Mouse (Mus musculus): ENCODE results near the gene Taf1a. TPM values are rescaled to one million over a fixed set of nuclear protein-coding genes. Genes with fewer than 3 reads are reported as not detected.
"Not testable (repeated sequence)": the region's sequence is repeated elsewhere in the genome, so short reads cannot be mapped to it uniquely, and the experiment has no call there.

Gene Taf1a
- total RNA-seq (2021) (10 to 100 TPM; 18.3 to 18.6 TPM), polyA plus RNA-seq (2012; rRNA removed) (3.1 TPM in 2 replicates)
- long read RNA-seq, partial matches to known transcripts, result 0 of 1 reads
- long read RNA-seq, other reads (novel, unspliced or antisense), result 1 of 1 reads

DNA sequence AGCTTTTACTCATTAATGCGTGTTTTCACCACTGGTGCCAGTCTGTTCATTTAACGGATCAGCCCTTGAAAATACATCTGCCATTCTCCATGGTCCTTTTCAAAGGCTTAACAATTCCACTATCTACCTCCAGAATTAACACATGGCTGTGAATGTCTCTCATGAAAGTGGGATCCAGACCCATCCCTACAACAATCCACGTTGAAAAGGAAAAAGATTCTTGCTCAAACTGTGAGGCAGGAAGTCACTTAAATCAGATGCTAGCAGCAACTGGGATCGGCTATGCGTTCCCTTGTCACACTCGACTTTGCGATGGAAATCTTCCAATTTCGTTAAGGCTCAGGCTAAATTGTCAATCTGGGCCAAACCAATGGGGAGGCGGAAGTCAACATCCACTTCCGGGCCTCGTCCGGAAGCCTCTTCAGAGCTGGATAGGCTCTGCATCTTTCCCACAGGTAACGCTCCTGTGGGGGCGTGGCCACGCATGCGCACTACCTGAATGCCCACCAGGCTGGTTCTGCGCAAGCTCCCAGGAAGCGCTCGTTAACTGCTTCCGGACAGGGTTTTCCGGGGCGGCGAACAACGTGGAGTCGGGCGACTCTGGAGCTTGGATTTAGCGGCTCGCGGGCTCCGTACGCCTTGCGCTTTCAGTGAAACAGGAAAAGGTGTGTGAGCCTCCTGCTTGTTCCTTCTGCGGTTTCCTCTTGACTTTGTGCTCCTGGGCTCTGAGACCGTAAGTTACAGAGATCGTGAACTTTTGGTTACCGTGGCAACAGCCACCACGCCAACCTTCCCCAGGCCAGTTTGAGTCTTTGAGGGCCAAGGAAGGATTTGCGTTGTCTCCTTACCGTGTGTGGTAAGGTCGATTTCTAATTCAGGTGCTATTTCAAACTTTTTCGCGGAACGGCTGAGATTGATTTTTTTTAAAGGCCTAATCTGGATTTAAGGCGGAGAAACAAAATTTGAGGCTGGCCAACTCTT lies at the start of gene Taf1a:
Gene Taf1a, plus strand, starts transcription at position 556 of the 981 bp plus-strand sequence.
- DNase-seq, result peak; percentile 94

DNA sequence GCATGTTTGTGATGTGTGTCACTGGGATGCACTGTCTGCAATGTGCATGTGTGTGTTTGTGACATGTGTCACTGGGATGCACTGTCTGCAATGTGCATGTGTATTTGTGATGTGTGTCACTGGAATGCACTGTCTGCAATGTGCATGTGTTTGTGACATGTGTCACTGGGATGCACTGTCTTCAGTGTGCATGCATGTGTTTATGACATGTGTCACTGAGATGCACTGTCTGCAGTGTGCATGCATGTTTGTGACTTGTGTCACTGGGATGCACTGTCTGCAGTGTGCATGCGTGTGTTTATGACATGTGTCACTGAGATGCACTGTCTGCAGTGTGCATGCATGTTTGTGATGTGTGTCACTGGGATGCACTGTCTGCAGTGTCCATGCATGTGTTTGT lies 45.9 kb upstream of the Taf1a start:
- not testable (repeated sequence) for DNase-seq

DNA sequence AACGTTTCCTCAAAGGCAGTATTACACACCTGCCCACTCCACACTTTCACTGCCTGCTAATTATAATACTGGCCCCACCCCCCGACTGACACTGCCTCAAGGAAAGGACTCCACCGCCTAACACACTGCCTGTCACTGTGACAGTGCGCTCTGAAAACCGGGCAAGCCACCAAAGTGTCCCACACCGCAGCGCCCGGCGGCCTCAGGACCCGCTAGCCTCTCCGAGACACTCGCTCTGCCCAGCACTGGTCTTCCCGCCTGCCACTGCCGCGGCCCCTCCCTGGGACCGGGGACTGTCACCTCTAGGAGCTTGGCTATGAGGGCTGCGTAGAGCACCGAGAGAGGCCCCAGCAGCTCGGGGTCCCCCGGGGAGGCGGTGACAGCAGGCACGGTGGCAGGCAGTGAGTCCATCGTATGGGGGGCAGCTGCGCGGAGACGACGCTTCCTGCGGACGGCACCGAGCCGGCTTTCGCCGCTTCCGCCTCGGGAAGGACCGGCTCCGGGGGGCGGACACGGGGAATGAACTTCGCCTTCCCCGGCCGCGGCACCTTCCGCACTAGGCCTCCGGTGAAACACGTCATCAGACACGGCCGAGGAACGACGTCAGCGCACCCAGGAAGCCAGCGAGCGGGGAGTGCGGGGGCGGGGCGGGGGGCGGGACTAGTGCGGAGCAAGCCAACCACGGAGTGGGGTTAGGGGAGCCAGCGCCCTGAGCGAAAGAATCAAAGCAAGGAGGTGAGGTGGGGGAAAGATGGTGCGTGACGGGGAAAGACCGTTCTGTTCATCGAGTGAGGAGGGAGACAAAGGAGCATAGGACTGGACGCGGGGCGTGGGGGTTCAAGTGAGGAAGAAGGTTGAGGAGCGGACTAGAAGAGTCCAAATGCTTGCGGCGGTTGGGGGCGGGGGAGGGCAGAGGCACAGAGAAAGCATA lies 43.6 kb upstream of the Taf1a start:
- peak; percentile 93 for DNase-seq

DNA sequence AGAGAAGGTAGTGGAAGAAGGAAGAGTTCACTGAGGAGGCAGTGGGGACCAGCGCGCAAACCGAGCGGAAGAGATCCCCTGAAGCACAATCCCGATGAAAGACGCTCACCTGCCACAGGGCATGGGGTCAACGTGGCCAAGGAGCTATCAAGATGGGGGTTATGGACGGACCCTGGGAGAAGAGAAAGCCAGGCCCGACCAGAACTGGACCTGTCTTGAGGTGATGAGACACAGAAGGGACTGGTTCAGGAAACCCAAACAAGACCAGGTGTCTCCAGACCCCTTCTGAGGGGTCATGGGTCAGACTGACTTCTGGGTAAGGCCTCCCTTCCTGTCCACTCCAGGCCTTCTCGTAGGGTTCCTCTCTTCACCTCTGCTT lies 43.0 kb upstream of the Taf1a start:
- DNase-seq, result no peak

DNA sequence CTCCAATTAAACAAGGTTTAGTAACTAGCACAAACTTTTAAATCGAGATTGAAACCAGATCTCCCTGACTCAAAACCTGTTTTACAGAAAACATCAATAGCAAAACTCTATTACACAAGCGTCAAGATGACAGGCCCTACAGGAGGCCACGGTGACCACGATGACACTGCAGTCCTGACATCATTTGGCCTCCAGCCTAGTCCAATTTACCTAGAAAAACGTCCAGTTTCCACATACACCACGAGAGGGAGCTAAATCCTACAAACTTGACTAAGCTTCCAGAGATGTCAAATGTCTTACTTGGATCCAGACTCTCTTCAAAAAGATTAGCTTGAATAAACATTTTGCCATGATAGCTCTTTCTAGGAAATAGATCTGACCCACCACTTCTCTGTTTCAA lies 38.9 kb upstream of the Taf1a start:
- DNase-seq, result peak; percentile 82

DNA sequence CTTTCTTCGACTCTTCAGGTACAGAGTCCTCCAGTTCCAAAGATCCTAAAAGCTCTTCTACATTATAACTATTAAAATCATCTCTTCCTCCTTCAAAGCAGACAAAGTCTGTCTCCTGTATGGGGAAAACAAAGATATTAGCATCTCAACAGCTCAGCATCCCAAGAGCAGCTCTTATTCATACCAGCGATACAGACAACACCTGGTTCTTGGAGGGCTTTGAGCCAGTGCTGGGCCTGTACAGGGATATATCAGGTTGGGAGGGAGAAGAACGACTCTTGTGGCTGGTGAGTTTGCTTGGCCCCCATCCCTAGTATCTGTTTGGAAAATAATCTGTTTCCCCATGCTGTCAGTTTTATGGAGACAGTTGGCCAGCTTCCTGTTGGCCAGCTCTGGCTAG lies 29.9 kb upstream of the Taf1a start:
- DNase-seq, result no peak

DNA sequence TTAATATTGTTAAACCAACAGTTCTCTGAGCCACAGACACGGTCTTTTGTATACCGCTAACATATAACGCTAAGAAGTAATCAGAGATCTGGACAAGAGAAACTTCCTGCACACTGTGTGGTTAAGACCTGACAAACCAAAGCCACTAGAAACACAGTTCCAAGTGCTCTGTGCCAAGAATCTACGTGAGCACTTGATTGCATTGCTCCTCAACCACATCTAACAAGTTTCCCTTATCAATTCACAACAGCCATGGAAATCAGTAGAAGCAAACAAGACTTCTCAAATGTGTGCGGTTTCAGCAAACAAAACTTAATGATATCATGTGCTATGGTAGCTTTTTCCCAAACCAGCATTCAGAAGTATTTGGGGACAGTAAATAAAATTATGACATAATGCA lies 26.5 kb upstream of the Taf1a start:
- DNase-seq, result no peak

DNA sequence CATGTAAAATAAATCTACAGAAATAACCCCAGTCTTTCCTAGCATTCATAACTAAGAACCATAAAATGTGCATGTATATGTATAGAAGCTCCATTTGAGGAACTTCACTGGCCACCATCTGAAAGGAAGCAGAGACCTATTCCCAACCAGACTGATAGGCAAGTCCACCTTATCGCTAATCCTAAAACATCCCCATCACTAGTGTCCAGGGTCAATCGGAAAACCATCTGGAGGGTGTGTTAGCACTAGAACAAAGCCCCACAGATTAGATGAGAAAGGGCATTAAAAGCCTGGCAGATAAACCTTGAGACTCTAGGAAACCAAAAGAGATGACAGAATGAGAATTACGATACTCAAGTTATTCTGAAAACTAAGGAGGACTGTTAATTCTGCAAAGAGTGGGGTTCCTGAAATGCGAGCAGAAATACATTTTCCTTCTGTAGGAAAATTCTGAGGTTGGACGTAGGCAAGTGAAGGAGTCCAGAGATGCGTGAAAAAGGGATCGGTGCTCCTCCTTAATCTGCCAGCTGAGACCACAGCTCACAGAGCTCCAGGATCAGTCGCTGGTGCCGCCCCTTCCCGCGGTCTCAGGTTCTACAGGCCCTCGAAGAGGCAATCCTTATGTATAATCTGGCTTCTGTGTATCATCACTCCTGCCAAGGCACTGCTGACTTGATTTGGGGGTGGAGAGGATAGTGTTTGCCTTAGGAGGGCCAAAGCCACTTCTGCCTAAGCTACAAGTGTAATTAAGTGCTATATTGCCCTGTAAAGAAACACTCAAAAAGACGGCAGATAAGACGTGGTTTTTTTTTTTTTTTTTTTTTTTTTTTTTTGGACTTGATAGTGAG lies 25.8 kb upstream of the Taf1a start:
- DNase-seq, result no peak

DNA sequence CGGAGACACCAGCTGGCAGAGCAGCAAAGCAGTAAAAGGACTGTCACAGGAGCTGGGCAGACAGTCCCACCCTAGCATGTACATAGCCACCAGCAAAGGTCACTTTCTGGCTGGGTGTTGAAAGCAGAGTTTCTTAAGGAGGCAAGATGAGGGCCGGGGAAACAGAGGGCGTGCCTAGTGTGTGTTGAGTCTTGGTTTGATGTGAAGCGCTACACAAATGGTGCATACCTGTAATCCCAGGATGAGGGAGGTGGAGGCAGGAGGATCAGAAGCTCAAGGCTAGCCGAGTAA lies 25.3 kb upstream of the Taf1a start:
- no peak for DNase-seq

DNA sequence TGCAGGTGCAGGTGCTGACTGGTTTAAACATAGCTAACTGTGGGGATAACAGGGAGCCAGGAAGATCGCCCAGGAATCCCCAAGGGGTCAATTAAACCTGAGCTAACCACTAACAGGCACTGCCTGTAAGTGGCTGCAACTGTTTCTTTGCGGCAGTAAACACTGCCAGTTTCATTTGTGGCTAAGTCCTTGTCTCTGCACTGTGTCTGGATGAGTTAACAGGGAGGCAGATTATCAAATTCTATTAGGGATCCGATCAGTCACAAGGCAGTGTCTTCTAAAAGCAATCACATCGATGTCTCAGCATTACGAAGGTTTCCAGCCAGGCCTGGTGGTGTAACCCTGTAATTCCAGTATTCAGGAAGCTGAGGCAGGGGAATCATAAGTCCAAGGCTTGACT lies 22.4 kb upstream of the Taf1a start:
- DNase-seq, result no peak

DNA sequence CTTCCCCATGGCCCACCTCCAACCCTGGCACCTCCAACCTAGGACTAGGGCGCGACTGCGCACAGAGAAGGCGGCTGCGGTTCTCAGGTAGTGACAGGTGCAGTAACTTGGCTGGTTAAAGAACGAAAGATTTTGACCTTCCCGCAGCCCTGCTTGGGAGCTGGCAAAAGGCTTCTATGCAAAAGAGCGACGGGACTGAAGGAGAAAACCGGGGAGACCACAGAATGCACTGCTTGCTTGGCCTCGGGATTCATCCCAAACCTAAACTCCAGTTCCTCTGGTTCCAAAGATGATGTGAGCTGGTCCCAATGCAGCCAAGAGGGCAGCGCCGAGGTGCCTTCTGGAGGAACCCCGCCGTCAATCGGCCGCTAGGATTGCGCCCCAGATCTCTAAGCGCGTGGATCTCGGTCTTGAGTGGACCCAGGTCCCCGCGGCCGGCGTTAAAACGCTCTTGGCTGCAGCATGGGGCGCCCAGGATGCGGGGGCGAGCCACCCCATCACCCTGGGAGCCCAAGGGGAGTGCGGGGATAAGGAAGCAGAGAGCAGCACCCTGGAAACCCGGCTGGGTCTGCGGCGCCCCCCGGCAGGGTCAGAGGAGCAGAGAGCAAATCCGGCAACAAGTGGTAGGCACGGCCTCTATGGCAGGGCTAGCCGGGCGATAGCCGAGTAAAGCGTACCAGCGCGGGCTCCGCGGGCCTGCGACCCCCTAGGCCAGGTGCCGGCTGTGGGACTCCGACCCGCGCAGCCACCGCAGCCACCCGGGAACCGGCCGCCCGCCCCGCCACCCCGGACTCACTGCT lies 20.0 kb upstream of the Taf1a start:
- no peak for DNase-seq

DNA sequence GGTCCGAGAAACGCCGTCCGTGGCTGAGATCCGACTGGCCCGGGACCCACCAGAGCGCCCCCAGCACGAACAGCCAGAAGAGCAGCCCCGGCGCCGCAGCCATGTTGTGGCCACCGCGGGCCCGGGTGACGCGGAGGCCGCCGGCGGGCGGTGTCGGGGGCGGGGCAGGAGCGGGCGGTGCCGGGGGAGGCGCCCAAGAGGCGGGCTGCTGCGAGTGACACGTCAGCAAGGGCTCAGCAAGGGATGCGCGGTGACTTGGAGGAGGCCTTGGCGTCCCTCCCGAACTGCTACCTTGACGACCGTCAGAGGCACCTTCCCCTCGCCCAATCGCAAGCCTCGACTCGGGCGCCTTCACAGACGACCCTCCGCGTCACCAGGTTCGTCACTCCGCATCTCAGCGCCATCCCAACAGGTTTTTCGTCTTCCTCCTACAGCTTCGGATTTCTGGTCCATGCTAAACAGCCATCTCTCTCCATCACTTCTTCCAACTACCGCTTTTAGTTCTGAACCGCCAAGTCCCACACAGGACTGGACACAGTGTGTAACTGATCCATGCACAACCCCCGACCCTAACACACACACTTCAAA lies 19.3 kb upstream of the Taf1a start, which contains the start of gene Mia3:
Gene Mia3, minus strand, starts transcription at position 127 of the 588 bp plus-strand sequence.
- DNase-seq, result peak; percentile 97

DNA sequence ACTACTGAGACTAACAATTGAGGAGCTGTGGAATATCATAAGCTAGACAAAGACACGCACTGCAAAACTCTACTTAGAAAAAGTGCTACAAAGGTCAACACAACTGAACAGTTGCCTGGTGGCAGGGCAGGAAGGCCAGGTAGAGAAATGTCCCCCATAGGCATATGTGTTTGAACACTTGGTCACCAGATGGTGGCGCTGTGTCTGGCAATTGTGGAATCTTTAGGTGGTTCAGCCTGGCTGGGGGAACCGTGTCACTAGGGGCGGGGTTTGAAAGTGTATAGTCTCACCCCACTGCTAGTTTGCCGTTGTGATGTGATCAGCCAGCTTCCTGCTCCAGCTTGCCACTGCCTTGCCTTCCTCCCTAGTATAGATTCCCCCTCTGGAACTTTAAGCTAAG lies 14.1 kb upstream of the Taf1a start:
- no peak for DNase-seq

DNA sequence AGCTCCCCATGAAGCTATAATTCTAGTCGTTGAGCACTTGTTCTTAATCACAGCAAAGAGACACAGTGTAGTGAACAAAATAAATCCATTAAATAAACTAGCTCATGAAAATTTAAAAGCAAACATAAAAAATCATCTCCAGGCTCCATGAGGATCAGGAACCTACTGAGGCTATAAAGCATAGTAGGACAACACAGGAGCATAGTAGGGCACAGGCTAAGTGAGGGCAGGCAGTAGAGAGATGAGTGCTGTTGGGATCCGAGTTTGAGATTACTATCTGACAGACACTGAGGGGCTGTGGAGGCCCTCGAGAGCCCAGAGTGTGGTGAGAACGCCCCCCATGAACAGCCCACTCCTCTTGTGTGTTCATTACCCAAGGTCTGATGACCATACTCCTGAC lies 11.7 kb upstream of the Taf1a start:
- DNase-seq, result no peak

DNA sequence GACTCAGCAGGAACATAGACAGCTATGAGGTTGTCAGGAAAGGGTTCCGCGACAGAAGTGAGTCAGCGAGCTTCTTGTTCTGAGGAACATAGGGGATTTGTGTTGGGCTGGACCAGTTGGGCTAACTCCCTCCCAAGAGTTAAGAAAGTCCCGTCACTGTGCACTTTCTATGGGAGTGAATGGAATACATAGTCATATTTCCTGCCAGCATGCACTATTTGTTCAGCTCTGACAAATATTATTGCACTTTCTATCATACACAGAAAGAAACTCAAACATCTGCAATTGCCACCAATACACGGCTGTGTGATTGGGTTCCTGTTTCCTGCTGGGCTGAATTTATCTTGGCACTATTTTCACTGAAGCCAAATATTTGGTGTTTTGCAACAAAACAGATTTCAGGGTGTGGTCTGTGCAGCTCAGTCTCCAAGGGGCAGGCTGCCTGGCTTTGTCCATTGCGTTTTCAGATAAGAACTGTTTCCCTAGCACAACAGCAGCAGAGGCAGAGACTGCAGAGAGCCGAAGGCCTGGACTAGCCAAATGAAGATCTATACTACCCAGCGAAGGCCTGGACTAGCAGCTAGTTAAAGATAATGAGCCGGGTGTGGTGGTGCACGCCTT lies 10.3 kb upstream of the Taf1a start:
- DNase-seq, result peak; percentile 21

DNA sequence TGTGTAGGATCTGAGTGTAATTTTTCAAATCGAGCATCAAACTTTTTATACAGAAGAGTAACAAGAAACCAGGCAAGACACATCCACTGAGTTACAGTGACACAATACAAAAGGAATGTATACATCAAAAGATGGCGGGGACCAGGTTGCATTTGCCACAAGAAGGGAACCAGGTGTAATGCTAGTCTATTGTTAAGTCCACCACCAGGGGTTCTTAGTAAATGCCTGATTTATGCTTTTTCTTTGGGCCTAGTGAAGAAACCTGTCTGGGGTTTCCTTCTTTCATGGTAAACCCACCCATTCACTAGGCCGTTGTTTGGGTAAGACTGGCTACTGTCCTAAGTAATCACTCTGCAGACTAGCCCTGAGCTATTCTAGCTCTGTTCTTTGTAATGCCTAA lies 9.4 kb upstream of the Taf1a start:
- not testable (repeated sequence) for DNase-seq

DNA sequence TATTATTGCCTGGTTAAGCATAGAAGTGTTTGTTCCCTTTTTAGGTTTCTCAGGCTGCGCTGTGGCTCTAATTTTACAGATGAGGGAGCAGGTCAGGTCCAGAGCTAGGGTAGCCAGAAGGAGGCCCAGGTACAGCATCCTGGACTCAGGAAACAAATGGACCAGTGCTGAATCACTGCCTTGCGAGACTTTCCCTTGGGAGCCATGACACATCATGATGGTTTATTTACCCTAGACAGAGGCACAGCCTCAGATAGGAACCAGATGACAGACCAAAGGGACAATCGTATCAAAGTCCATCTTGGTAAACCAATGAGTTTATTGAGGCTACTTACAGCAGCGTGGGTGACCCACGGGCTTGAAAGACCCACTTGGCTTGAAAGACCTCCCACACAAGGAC lies 7.0 kb upstream of the Taf1a start:
- no peak for DNase-seq

DNA sequence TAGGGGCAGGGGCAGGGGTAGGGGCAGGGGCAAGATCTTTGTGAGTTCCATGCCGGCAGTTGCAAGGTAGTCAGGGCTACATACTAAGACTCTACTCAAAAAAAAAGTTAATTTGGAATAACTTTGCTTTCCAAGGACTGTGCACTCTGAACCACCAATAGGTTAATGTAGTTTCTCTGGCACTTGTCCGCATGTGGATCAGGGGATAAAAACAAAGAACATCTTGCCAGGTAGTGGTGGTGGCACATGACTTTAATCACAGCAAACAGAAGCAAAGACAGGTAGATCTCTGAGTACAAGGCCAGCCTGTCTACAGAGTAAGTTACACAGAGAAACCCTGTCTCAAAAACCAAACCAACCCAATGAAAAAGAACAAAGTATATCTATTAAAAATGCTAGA lies 6.2 kb upstream of the Taf1a start:
- DNase-seq, result no peak

DNA sequence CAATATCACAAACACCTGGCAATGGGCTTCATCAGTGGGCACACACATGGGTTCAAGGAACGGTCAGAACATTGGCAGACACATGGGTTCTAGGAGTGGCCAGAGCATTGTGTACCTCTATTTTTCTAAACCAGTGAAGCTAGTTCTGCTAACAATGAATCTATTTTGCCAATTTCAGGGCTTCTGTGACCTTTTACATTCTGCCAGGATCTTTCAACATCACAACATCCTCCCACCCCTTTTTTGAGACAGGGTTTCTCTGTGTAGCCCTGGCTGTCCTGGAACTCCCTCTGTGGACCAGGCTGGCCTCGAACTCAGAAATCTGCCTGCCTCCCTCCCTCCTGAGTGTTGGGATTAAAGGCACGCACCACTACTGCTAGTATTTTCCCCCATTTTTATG lies 1.4 kb upstream of the Taf1a start:
- DNase-seq, result not testable (repeated sequence)

DNA sequence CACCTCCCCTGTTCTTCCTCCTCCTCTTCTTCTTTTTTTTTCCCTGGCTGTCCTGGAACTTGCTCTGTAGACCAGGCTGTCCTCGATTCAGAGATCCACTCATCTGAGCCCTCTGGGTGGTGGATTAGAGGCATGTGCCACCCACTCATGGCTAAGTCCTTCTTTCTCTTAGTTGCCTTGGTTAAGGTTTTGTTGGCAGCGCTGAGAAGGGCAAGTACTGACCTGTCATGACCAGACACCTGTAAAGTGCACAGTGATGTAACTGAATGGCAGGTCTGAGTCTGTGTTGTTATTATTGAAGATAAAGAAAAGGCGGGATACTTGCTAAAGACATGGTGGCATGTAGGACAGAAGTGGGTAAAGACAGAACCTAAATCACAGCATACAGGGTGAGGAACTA lies 14.6 kb downstream of the Taf1a start:
- DNase-seq, result no peak

All from adrenal gland, adult 2 months (tissue).